Mouse (Mus musculus) limb, embryonic 11.5 days (tissue): ENCODE results near the gene Ctsw. TPM values are rescaled to one million over a fixed set of nuclear protein-coding genes. Genes with fewer than 3 reads are reported as not detected.

ENCODE experiments used
- ATAC-seq: fragments of 200-750 bp; cut with Nextera tagmentation; 2 replicates; pipeline ENCODE4 v1.8.0; 2017; ENCODE audit warnings: low read depth; ENCODE audit not compliant: insufficient number of reproducible peaks, low FRiP score, low TSS enrichment
- DNase-seq: peaks from one replicate; pipeline ENCODE4 v3.0.0-alpha.2; 2015; ENCODE audit warnings: low spot score
- H3K27ac ChIP-seq: fragments of 300-500 bp; sonication (generic); replicated peaks from 2 replicates; pipeline ENCODE4 v1.5.1; 2014; ENCODE audit warnings: low read depth, mild to moderate bottlenecking, low read length
- H3K27me3 ChIP-seq: fragments of 300-500 bp; sonication (generic); 2 replicates; pipeline ENCODE4 v1.6.1; 2014; ENCODE audit warnings: mild to moderate bottlenecking, low read length, mixed read lengths; ENCODE audit not compliant: control insufficient read depth, insufficient read depth
- H3K36me3 ChIP-seq: fragments of 300-500 bp; sonication (generic); 2 replicates; pipeline ENCODE4 v1.6.1; 2014; ENCODE audit warnings: mild to moderate bottlenecking, low read length, moderate library complexity, mixed read lengths; ENCODE audit not compliant: control insufficient read depth, insufficient read depth
- H3K4me1 ChIP-seq: fragments of 300-500 bp; sonication (generic); 2 replicates; pipeline ENCODE4 v1.6.1; 2014; ENCODE audit warnings: low read length, mixed read lengths; ENCODE audit not compliant: control insufficient read depth, insufficient read depth
- H3K4me2 ChIP-seq: fragments of 300-500 bp; sonication (generic); 2 replicates; pipeline ENCODE4 v1.6.1; 2014; ENCODE audit warnings: low read depth, mild to moderate bottlenecking, moderate library complexity; ENCODE audit not compliant: severe bottlenecking
- H3K4me3 ChIP-seq: fragments of 300-500 bp; sonication (generic); 2 replicates; pipeline ENCODE4 v1.5.1; 2014; ENCODE audit warnings: low read depth, low read length
- H3K9ac ChIP-seq: fragments of 300-500 bp; sonication (generic); 2 replicates; pipeline ENCODE4 v1.6.1; 2014; ENCODE audit warnings: mild to moderate bottlenecking, low read length
- H3K9me3 ChIP-seq: fragments of 300-500 bp; sonication (generic); 2 replicates; pipeline ENCODE4 v1.6.1; 2016; ENCODE audit warnings: low read length; ENCODE audit not compliant: control insufficient read depth
- WGBS: fragments of 180-500 bp; shearing (Covaris S2); extraction: QIAGEN DNeasy Blood & Tissue Kit; methylation state at CpG from one replicate; pipeline ENCODE4 v1.1.7; 2014; 5-methylcytosine and 5-hydroxymethylcytosine counted together
- polyA plus RNA-seq: library from polyadenylated mRNA; unstranded; fragments of >200 nt; fragmentation: Nextera tagmentation; extraction: Ambion mirVana; gene quantifications from 2 replicates; pipeline ENCODE4 v1.2.1, GENCODE M21; 2014

The Ctsw gene
- polyA plus RNA-seq, 1 experiment from 2014 or later, result 1.0 TPM

GRCm38 (mm10) chr19:5474281-5475068 lies 6.2 kb upstream of the Ctsw start:
- WGBS, result under 1% methylated on average over 45 of the region's 68 CpGs
- Histone ChIP-seq H3K36me3 (0 out of 2 replicates have a peak, but pooled peaks cover under 1% of the 10 kb centered on the region), H3K4me2 (peak overlapping the region; percentile 88), H3K9ac (peak overlapping the region; percentile 87), H3K27me3 (no peaks in the 10 kb centered on the region), H3K9me3 (no peaks in the 10 kb centered on the region), H3K4me3 (peak overlapping the region; percentile 60), H3K4me1 (peaks cover 10% of the 10 kb centered on the region), H3K27ac (peak overlapping the region; percentile 87)
- DNase-seq, result peak; percentile 61
- ATAC-seq, result peak; percentile 65

- ATAC-seq, result peak; percentile 42; the same call in 1 of the 2 replicates
- H3K4me3 ChIP-seq, result peak within 1 kb of the TSS; percentile 60
- H3K36me3 ChIP-seq, result no peaks in the 10 kb centered on the region
- no peaks in the 10 kb centered on the region for H3K27me3 ChIP-seq
- WGBS, result 2% methylated on average over 22 of the region's 22 CpGs
- H3K4me2 ChIP-seq, result peak within 1 kb of the TSS; percentile 88
- H3K9me3 ChIP-seq, result no peaks in the 10 kb centered on the region
- peak; percentile 78 for DNase-seq
- H3K9ac ChIP-seq, result peak within 1 kb of the TSS; percentile 87
- peaks cover 10% of the 10 kb centered on the region for H3K4me1 ChIP-seq
- peak within 1 kb of the TSS; percentile 87 for H3K27ac ChIP-seq
Measured at GRCm38 (mm10) chr19:5473720-5474119, 5.4 kb upstream of the Ctsw start, which contains the start of gene Efemp2. TSS of gene Efemp2 (plus strand) at chr19:5473954.

DNA sequence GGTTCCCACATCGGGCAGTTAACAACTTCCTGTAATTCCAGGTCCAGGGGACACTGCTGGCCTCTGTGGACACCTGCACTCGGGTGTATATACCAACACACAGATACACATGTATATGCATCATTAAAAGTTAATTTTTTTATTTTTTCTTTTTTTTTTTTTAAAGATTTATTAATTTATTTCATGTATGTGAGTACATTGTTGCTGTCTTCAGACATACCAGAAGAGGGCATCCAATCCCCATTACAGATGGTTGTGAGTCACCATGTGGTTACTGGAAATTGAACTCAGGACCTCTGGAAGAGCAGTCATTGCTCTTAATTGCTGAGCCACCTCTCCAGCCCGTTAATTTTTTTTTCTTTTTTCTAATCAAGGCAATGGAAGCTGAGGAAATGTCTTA lies 4.5 kb upstream of the Ctsw start:
- H3K4me2 ChIP-seq, result no peak overlapping the region
- no peak overlapping the region for H3K9ac ChIP-seq
- H3K27me3 ChIP-seq, result no peaks in the 10 kb centered on the region
- WGBS, result 71% methylated on average over 3 of the region's 3 CpGs
- H3K9me3 ChIP-seq, result no peaks in the 10 kb centered on the region
- ATAC-seq (no peak), DNase-seq (no peak)
- no peaks in the 10 kb centered on the region for H3K36me3 ChIP-seq
- H3K4me1 ChIP-seq, result peaks cover 10% of the 10 kb centered on the region
- H3K27ac ChIP-seq, result no peak overlapping the region
- no peak overlapping the region for H3K4me3 ChIP-seq

GRCm38 (mm10) chr19:5471846-5472245 lies 3.5 kb upstream of the Ctsw start:
- H3K9me3 ChIP-seq, result no peaks in the 10 kb centered on the region
- H3K4me1 ChIP-seq, result peaks cover 10% of the 10 kb centered on the region
- H3K27me3 ChIP-seq, result no peaks in the 10 kb centered on the region
- H3K27ac ChIP-seq, result no peak overlapping the region
- no peak for DNase-seq
- no peak for ATAC-seq
- WGBS, result 57% methylated on average over 5 of the region's 5 CpGs
- H3K4me2 ChIP-seq, result no peak overlapping the region
- H3K36me3 ChIP-seq, result peaks cover 2% of the 10 kb centered on the region; the same call in 1 of the 2 replicates
- H3K9ac ChIP-seq, result no peak overlapping the region
- no peak overlapping the region for H3K4me3 ChIP-seq

GRCm38 (mm10) chr19:5466916-5467500 lies 1.3 kb downstream of the Ctsw start:
- H3K27me3 ChIP-seq, result no peaks in the 10 kb centered on the region
- H3K4me2 ChIP-seq, result no peak overlapping the region
- H3K4me3 ChIP-seq, result no peak overlapping the region
- H3K9me3 ChIP-seq, result no peaks in the 10 kb centered on the region
- H3K36me3 ChIP-seq, result peaks cover 17% of the 10 kb centered on the region
- no peak overlapping the region for H3K9ac ChIP-seq
- no peak for DNase-seq
- 92% methylated on average over 6 of the region's 6 CpGs for WGBS
- no peak for ATAC-seq
- 0 out of 2 replicates have a peak, but pooled peaks cover 2% of the 10 kb centered on the region for H3K4me1 ChIP-seq
- H3K27ac ChIP-seq, result no peak overlapping the region

DNA sequence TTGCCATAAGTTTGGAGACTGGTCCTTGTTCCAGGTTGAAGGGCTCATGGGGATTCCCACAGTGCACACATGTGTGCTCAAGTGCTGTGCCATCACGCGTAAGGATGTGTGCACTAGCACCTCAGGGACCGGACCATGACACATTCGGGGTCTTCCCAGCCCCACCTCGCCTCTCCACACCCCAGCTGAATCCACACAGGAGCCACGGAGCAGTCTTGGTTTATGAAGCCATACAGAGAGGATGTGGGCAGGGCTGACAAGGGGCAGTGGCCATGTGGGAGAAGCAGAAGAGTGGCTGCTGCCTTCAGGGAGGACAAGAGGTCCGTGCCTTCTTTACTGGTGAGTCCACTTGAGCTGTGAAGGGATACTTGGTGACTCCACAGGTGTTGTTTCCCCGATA lies 3.3 kb downstream of the Ctsw start:
- WGBS, result 93% methylated on average over 8 of the region's 8 CpGs
- Histone ChIP-seq H3K4me2 (no peak overlapping the region), H3K4me3 (no peak overlapping the region), H3K9me3 (no peaks in the 10 kb centered on the region), H3K27me3 (no peaks in the 10 kb centered on the region), H3K36me3 (peaks cover 17% of the 10 kb centered on the region), H3K9ac (no peak overlapping the region), H3K27ac (no peak overlapping the region), H3K4me1 (peaks cover 10% of the 10 kb centered on the region; the same call in 1 of the 2 replicates)
- ATAC-seq, result no peak
- no peak for DNase-seq

GRCm38 (mm10) chr19:5463791-5464562 lies 4.3 kb downstream of the Ctsw start:
- peak; percentile 60 for ATAC-seq
- H3K4me2 ChIP-seq, result peak overlapping the region; percentile 37
- no peaks in the 10 kb centered on the region for H3K27me3 ChIP-seq
- 56% methylated on average over 15 of the region's 15 CpGs for WGBS
- peak overlapping the region; percentile 47; the same call in 1 of the 2 replicates for H3K9ac ChIP-seq
- peak overlapping the region; percentile 51; the same call in 1 of the 2 replicates for H3K27ac ChIP-seq
- H3K36me3 ChIP-seq, result peaks cover 17% of the 10 kb centered on the region
- no peaks in the 10 kb centered on the region for H3K9me3 ChIP-seq
- peaks cover 13% of the 10 kb centered on the region; the same call in 1 of the 2 replicates for H3K4me1 ChIP-seq
- peak overlapping the region; percentile 10; the same call in 1 of the 2 replicates for H3K4me3 ChIP-seq
- DNase-seq, result peak; percentile 87

GRCm38 (mm10) chr19:5463212-5463611 lies 5.1 kb downstream of the Ctsw start:
- Histone ChIP-seq H3K4me2 (no peak overlapping the region), H3K27ac (no peak overlapping the region), H3K4me1 (peaks cover 13% of the 10 kb centered on the region; the same call in 1 of the 2 replicates), H3K4me3 (no peak overlapping the region), H3K9ac (no peak overlapping the region), H3K27me3 (no peaks in the 10 kb centered on the region), H3K9me3 (no peaks in the 10 kb centered on the region), H3K36me3 (peaks cover 17% of the 10 kb centered on the region)
- WGBS, result 89% methylated on average over 9 of the region's 9 CpGs
- no peak for ATAC-seq
- DNase-seq, result no peak
